Mouse (Mus musculus) forebrain, postnatal 0 days (tissue): ENCODE results near the gene Zkscan17. TPM values are rescaled to one million over a fixed set of nuclear protein-coding genes. Genes with fewer than 3 reads are reported as not detected.
"Not testable (repeated sequence)": the region's sequence is repeated elsewhere in the genome, so short reads cannot be mapped to it uniquely, and the experiment has no call there.

Source experiments
- ATAC-seq: fragments of 200-750 bp; cut with Nextera tagmentation; 2 replicates; pipeline ENCODE4 v1.8.0; 2017; ENCODE audit warnings: mild to moderate bottlenecking, moderate library complexity
- DNase-seq: peaks from one replicate; pipeline ENCODE4 v3.0.0-alpha.2; 2015
- H3K27ac ChIP-seq: fragments of 300-500 bp; sonication (generic); 2 replicates; pipeline ENCODE4 v1.5.1; 2014; ENCODE audit warnings: low read depth, mild to moderate bottlenecking, antibody characterized with exemption, low read length, moderate library complexity, mixed read lengths
- H3K27me3 ChIP-seq: fragments of 300-500 bp; sonication (generic); 2 replicates; pipeline ENCODE4 v1.6.1; 2014; ENCODE audit warnings: mild to moderate bottlenecking, low read length, mixed read lengths; ENCODE audit not compliant: insufficient read depth
- H3K36me3 ChIP-seq: fragments of 300-500 bp; sonication (generic); 2 replicates; pipeline ENCODE4 v1.6.1; 2014; ENCODE audit warnings: mild to moderate bottlenecking, moderate library complexity; ENCODE audit not compliant: insufficient read depth
- H3K4me1 ChIP-seq: fragments of 300-500 bp; sonication (generic); 2 replicates; pipeline ENCODE4 v1.6.1; 2014; ENCODE audit warnings: antibody characterized with exemption; ENCODE audit not compliant: insufficient read depth
- H3K4me2 ChIP-seq: fragments of 300-500 bp; sonication (generic); 2 replicates; pipeline ENCODE4 v1.6.1; 2014; ENCODE audit warnings: low read depth, mild to moderate bottlenecking, moderate library complexity
- H3K4me3 ChIP-seq: fragments of 300-500 bp; sonication (generic); 2 replicates; pipeline ENCODE4 v1.5.1; 2014; ENCODE audit warnings: low read depth, low read length, mixed read lengths
- H3K9ac ChIP-seq: fragments of 300-500 bp; sonication (generic); 2 replicates; pipeline ENCODE4 v1.6.1; 2014; ENCODE audit warnings: mild to moderate bottlenecking
- H3K9me3 ChIP-seq: fragments of 300-500 bp; sonication (generic); 2 replicates; pipeline ENCODE4 v1.6.1; 2016; ENCODE audit warnings: low read length
- CTCF ChIP-seq: sonication (generic); IDR thresholded peaks from 2 replicates; pipeline ENCODE4 v1.5.1; 2016; ENCODE audit warnings: antibody characterized with exemption, control low read depth, low read depth
- WGBS: fragments of 180-500 bp; shearing (Covaris S2); extraction: QIAGEN DNeasy Blood & Tissue Kit; methylation state at CpG from one replicate; pipeline ENCODE4 v1.1.7; 2014; 5-methylcytosine and 5-hydroxymethylcytosine counted together
- polyA plus RNA-seq: library from polyadenylated mRNA; unstranded; fragments of >200 nt; fragmentation: Nextera tagmentation; extraction: Ambion mirVana; gene quantifications from 2 replicates; pipeline ENCODE4 v1.2.1, GENCODE M21; 2015
- total RNA-seq: library from RNA; depleted of rRNA; stranded (reverse); fragments of >200 nt; gene quantifications from 2 replicates; pipeline ENCODE4 v1.2.3, GENCODE M21; 2014; rRNA removed

Zkscan17 gene
- total RNA-seq: 15.9 and 21.4 TPM in 2 replicates
- 12.2 and 13.9 TPM in 2 replicates for polyA plus RNA-seq

DNA sequence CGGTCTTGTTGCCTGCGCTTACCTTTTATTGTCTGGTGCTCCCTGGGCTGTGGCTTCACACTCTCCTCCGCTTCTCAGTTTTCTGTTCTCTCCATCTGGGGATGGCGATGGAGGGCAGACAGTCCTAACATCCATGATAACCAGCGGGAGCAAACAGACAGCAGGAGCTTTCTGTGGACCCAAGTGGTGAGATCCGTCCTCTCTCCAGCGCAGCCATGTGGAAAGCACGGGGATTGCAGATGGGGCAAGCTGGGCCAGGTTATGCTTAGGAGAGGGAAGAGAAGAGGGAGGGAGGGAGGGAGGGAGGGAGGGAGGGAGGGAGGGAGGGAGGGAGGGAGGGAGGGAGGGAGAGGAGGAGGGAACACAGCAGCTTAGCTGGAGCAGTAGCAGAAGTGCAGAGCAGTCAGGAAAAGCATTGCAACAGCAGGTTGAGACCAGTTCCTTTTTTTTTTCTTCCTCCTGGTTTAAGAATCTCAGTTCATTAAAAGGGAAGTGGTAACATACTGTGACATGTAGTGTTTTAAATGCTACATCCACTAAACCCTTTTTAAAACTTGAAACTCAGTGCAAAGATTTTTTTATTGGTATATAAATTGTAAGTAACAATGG lies at the start of gene Zkscan17:
Zkscan17 (minus strand) TSS at position 280 of the 609 bp plus-strand sequence.
- TF ChIP-seq CTCF: peak; percentile 47
- Histone ChIP-seq H3K9ac (no peak within 1 kb of the TSS), H3K36me3 (no peaks in the 10 kb centered on the region), H3K27me3 (no peaks in the 10 kb centered on the region), H3K9me3 (no peaks in the 10 kb centered on the region), H3K4me2 (no peak within 1 kb of the TSS), H3K27ac (no peak within 1 kb of the TSS), H3K4me1 (no peaks in the 10 kb centered on the region), H3K4me3 (no peak within 1 kb of the TSS)
- WGBS: 55% methylated on average over 8 of the region's 8 CpGs
- ATAC-seq: peak; percentile 38; the same call in 1 of the 2 replicates
- DNase-seq: peak; percentile 21

DNA sequence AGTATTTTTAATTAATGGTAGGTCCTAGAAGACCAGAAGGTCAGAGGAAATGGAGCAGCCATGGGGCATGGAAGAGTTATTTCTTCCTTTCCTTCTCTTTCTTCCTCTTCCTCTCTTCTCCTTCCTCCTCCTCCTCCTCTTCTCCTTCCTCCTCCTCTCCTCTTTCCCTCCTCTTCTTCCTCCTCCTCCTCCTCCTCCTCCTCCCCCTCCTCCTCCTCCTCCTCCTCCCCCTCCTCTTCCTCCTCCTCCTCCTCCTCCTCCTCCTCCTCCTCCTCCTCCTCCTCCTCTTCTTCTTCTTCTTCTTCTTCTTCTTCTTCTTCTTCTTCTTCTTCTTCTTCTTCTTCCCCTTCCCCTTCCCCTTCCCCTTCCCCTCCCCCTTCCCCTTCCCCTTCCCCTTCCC lies 49.6 kb upstream of the Zkscan17 start, which contains the start of gene Olfr222:
Olfr222 (minus strand) TSS at position 101 of the 400 bp plus-strand sequence.
- not testable (repeated sequence) for DNase-seq, H3K4me2 ChIP-seq

GRCm38 (mm10) chr11:59575726-59576125 lies 49.2 kb upstream of the Zkscan17 start:
- no peak overlapping the region for H3K27ac ChIP-seq
- DNase-seq: no peak
- no peak overlapping the region for H3K4me2 ChIP-seq
- no peaks in the 10 kb centered on the region for H3K4me1 ChIP-seq
- no peak for ATAC-seq
- H3K4me3 ChIP-seq: no peak overlapping the region
- TF ChIP-seq CTCF: no peak
- no peaks in the 10 kb centered on the region for H3K9me3 ChIP-seq
- no peak overlapping the region for H3K9ac ChIP-seq
- no peaks in the 10 kb centered on the region for H3K27me3 ChIP-seq
- H3K36me3 ChIP-seq: no peaks in the 10 kb centered on the region
- whole genome bisulfite sequencing: 63% methylated on average over 9 of the region's 9 CpGs

More for the DNA sequence above, 49.6 kb upstream of the Zkscan17 start, which contains the start of gene Olfr222:
- not testable (repeated sequence) for H3K27ac ChIP-seq, H3K27me3 ChIP-seq, H3K4me3 ChIP-seq, ATAC-seq, H3K36me3 ChIP-seq, H3K9ac ChIP-seq, H3K9me3 ChIP-seq, H3K4me1 ChIP-seq

DNA sequence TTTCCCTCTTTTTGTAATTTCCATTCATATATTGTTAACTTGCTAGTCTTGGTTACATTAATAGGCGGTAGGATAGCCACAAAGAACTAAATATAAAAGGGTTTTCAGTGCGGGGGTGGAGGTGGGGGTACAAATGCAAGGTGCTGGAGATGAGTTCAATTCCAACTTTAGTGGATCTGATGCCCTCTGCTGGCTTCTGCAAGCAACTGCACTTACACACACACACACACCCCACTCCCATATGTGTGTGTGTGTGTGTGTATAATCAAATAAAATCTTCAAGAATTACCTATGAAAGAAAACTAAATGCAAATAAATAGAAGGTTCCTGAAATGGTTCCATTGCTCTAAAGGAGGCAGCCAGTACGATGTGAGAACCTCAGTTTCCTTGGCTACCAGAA lies 42.8 kb upstream of the Zkscan17 start:
- ATAC-seq (no peak), DNase-seq (peak; percentile 11)
- peak; percentile 58 for TF ChIP-seq CTCF
- Histone ChIP-seq H3K9me3 (no peaks in the 10 kb centered on the region), H3K36me3 (no peaks in the 10 kb centered on the region), H3K27ac (no peak overlapping the region), H3K4me3 (no peak overlapping the region), H3K27me3 (no peaks in the 10 kb centered on the region), H3K4me1 (no peaks in the 10 kb centered on the region), H3K4me2 (no peak overlapping the region), H3K9ac (no peak overlapping the region)
- WGBS: 55% methylated on average over 3 of the region's 3 CpGs

DNA sequence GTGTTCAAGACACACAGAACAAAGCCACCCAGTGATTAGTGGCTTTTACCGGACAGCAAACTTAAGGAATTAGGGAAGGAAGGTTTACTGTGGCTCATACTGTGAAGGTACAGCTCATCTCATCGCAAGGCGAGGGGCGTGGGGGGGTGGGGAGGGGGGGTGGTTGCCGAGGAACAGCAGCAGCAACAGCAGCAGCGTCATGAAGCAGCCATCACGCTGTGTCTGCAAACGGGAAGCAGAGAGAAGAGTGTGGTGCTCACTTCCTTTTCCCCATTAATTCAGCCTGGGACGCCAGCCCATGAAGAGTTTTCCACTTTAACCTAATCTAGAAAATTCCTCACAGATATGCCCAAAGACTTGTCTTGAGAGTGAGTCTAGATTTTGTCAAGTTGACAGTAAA lies 36.3 kb upstream of the Zkscan17 start:
- no peak for TF ChIP-seq CTCF
- ATAC-seq (no peak), DNase-seq (no peak)
- H3K4me2 ChIP-seq: no peak overlapping the region
- WGBS: 69% methylated on average over 9 of the region's 9 CpGs
- H3K27ac ChIP-seq: no peak overlapping the region
- no peaks in the 10 kb centered on the region for H3K4me1 ChIP-seq
- H3K4me3 ChIP-seq: no peak overlapping the region
- no peak overlapping the region for H3K9ac ChIP-seq
- no peaks in the 10 kb centered on the region for H3K36me3 ChIP-seq
- H3K9me3 ChIP-seq: no peaks in the 10 kb centered on the region
- no peaks in the 10 kb centered on the region for H3K27me3 ChIP-seq

DNA sequence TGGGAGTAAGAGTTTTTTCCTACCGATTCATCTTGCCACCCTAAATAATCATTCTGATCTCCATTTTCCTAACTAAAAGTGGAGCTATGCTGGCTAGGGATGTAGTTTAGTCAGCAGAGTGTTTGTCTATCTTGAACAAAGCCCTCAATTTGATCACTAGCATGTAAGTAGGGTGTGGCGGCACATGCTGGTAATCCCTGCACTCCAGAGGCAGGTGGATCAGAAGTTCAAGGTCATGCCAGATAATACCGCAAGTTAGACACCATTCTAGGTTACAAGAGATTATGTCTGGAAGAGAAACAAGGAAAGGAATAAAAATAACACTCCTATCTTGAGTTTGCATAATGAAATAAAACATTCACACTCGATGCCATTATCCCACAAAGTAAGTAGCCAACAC lies 35.8 kb upstream of the Zkscan17 start:
- TF ChIP-seq CTCF: no peak
- Histone ChIP-seq H3K27ac (no peak overlapping the region), H3K4me2 (no peak overlapping the region), H3K36me3 (no peaks in the 10 kb centered on the region), H3K4me3 (no peak overlapping the region), H3K27me3 (no peaks in the 10 kb centered on the region), H3K4me1 (no peaks in the 10 kb centered on the region), H3K9ac (no peak overlapping the region), H3K9me3 (no peaks in the 10 kb centered on the region)
- WGBS: 91% methylated on average over 4 of the region's 4 CpGs
- ATAC-seq (no peak), DNase-seq (no peak)

- H3K27ac ChIP-seq: no peak overlapping the region
- H3K36me3 ChIP-seq: no peaks in the 10 kb centered on the region
- ATAC-seq: no peak
- H3K4me1 ChIP-seq: no peaks in the 10 kb centered on the region
- 71% methylated on average over 3 of the region's 3 CpGs for WGBS
- TF ChIP-seq CTCF: no peak
- no peak overlapping the region for H3K4me3 ChIP-seq
- no peak overlapping the region for H3K4me2 ChIP-seq
- DNase-seq: no peak
- H3K9me3 ChIP-seq: no peaks in the 10 kb centered on the region
- no peak overlapping the region for H3K9ac ChIP-seq
- no peaks in the 10 kb centered on the region for H3K27me3 ChIP-seq
Observed at GRCm38 (mm10) chr11:59560906-59561305, 34.4 kb upstream of the Zkscan17 start.
